Mouse (Mus musculus): ENCODE data around the gene Hspa4.
A peak's percentile ranks its signal among the peaks of the same experiment; 100 is the strongest.
"Not testable (repeated sequence)": the region's sequence is repeated elsewhere in the genome, so short reads cannot be mapped to it uniquely, and the experiment has no call there.

Gene Hspa4

DNA sequence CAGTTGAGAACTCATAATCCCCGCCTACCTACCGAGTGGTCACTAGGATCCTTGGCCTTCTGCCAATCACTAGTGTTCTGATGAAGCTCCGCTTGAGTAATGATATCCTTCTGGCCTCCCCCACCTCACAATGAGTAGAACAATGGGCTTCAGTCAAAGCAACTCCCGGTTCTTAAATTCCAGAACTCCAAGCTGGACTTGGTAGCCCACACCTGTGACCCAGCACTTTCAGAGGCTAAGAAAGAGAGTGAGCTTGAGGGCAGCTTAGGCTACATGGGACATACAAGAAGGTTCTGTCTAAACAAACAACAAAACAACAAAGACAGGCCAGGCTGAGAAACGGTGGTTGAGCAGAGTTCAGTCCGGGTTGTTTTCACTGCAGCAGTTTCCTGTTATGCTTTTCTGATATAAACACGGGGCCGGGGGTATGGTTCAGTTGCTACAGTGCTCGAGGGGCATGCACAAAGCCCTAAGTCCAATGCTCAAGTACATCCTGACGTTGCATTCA lies 7.4 kb upstream of the Hspa4 start:
- DNase-seq (ENCODE audit: low spot score in 2 of 2), result no peak

DNA sequence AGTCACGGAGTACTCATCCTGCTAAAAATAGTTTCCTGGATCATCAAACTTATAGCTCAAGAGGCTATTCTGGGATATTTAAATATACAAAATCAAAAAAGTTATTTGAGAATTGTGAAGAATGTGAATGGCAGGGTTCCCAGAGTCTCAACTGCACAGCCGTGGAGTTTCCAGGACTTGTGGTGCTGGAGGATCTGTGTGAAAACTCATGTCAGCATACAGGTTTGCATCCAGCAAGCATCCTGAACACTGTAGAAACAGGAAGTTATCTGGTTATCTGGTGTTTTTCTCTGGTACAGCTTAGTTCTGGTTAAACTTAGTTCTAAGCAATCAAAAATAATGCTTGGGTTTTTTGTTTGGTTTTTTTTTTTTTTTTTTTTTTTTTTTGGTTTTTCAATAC lies 6.7 kb upstream of the Hspa4 start:
- DNase-seq (ENCODE audit: low spot score in 2 of 2), result no peak

- no peak for DNase-seq (ENCODE audit: low spot score in 2 of 2)
Observed at GRCm38 (mm10) chr11:53304044-53304840, 4.0 kb upstream of the Hspa4 start.

DNA sequence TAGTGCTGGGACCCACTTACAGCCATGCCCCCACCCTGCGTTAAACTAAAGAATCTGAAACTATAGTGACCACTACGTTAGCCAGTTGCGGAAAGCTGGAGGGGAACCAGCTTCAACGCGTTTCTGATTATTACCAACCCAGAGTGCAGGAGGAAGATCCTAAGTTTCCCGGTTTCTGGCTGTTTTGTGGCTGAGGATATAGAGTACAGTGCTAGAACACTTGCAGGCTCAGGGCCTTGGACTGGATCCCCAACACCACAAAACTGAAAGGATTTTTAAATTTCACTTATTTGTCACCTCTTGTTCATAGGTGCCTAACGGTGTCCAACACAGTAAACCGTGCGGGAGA lies 884 bp upstream of the Hspa4 start:
- DNase-seq (ENCODE audit: low spot score in 2 of 2), result no peak

GRCm38 (mm10) chr11:53299551-53300329 lies 517 bp downstream of the Hspa4 start:
- peak; percentile 61 to 77 for DNase-seq (ENCODE audit: low spot score in 2 of 2)

DNA sequence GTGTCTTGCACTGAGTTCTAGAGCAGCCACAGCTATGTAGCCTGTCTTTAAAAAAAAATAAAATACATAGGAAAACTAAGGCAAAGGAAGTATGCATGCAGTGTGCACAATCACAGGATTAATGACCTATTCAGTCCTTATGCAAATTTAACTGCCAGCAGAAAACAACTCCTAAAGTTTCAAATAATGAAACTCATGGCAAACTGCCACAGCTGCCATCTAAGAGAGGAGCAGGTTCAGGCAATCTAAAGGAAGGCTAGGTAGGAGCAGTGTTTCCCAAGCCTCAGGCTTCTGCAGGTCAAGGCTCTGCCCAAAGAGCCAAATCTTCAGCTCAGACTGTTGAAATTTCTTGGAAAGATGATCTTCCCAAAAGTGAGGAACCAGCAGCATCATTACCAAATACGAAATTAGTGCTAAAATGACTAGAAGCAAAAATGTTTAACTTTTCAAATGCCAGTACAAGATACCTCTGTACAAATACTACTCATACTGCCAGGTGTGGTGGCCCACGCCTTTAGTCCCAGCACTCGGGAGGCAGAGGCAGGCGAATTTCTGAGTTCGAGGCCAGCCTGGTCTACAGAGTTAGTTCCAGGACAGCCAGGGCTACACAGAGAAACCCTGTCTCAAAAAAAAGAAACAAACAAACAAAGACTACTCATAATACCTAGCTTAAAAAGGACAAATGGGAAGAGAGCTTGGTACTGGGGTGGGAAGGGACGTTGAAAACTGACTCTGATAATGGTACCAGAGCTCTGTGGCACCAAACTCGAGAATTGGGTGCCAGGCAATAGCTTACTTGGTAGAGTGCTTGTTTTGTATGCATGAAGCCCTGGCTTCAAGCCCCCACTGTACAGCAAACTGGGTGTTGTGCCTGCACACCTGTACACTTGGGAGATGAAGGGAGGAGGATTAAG lies 2.1 kb downstream of the Hspa4 start:
- DNase-seq (ENCODE audit: low spot score in 2 of 2), result no peak

GRCm38 (mm10) chr11:53296880-53297279 lies 3.4 kb downstream of the Hspa4 start:
- DNase-seq (ENCODE audit: low spot score in 2 of 2), result no peak

DNA sequence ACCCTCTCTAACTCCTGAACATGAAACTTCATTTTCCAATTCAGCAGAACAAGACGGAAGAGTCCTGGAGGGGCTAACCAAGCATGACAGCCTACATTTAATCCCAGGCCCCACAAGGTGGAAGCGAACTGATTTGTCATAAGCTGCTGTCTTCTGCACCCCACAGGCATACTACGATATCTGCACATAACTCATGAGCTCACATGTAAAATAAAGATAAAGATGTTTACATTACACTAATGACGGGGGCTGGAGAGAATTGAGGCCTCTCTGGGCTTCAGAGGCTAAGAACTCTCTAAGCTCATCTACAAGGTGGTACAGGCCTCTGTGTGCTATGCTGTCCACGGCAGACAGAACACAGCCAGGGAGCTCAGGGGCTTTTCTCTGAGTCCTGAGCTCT lies 5.8 kb downstream of the Hspa4 start:
- DNase-seq (ENCODE audit: low spot score in 2 of 2), result no peak

- no peak for DNase-seq (ENCODE audit: low spot score in 2 of 2)
Observed at GRCm38 (mm10) chr11:53290871-53291270, 9.4 kb downstream of the Hspa4 start.

- DNase-seq (ENCODE audit: low spot score in 2 of 2), result not testable (repeated sequence)
Observed at GRCm38 (mm10) chr11:53290187-53290586, 10.1 kb downstream of the Hspa4 start.

DNA sequence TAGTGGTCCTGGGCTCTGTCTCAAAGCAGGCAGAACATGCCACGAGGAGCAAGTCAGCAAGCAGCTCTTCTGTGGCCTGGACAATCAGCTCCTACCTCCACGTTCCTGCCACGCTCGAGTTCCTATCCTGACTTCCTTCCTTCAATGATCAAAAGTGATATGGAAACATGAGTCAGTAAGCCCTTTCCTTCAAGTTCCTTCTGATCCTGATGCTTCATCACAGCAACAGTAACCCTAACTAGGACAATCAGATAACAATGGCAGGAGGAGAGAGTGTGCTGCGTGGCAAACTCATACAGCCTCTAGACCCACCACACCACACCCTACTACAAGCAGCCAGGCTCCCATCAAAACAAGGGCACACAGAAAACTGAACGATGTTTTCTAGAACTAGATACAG lies 14.4 kb downstream of the Hspa4 start:
- no peak for DNase-seq (ENCODE audit: low spot score in 2 of 2)

DNA sequence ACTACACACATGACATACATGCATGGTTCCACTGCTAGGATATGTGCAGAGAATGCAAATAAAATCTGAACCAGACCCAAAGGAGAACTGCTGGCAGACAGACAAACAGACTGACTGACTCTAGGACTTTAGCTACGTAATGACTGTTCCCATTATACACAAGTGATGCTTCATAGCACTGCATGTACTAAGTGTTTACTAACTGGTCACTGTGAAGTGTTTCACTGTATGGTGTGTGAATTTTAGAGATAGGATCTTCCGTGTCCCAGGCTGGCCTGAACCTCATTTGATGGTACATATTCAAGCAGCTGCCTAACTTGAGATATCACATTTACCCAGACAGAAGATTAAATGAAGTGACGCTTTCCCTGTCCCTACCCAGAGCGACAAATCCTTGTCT lies 21.8 kb downstream of the Hspa4 start:
- no peak for DNase-seq (ENCODE audit: low spot score in 2 of 2)

GRCm38 (mm10) chr11:53275358-53275757 lies 24.9 kb downstream of the Hspa4 start:
- no peak for DNase-seq (ENCODE audit: low spot score in 2 of 2)

GRCm38 (mm10) chr11:53273313-53273712 lies 26.9 kb downstream of the Hspa4 start:
- DNase-seq (ENCODE audit: low spot score in 2 of 2), result no peak

DNA sequence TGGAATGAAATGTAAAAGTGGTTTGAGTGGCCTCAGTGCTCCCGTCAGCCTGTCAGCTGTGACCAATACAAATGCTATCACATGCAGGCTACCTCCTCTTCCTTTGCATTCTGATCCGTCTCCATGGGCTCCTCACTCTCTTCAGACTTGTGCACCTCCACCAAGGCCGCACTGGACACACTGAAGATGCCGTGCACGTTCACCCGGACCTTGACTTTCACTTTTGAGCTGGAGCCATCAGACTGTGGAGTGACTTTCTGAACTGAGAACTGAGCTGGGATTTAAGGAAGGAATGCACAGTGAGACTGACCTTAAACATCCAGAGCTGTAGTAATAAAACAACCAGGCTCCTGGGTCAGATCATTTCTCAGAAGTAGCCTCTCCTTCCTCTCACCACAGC lies 30.7 kb downstream of the Hspa4 start:
- DNase-seq (ENCODE audit: low spot score in 2 of 2), result no peak

DNA sequence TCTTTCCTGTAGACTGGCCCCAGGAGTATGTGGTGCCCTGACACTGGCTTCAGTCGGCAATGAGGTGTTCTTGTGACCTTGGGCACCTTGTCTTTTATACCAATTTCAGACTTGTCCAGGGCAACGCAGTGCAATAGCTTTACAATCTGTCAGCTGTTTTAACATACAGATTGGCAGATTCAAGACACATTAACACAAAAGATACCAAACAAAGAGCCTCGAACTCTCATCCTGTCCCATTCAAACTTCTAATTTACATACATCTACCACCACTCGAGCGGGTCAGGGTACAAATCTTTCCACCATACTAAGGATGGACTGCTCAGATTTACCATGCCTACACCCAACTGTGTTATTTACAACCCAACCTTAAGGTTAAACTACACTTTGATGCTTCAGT lies 39.7 kb downstream of the Hspa4 start:
- no peak for DNase-seq (ENCODE audit: low spot score in 2 of 2)

GRCm38 (mm10) chr11:53260056-53260455 lies 40.2 kb downstream of the Hspa4 start:
- no peak for DNase-seq (ENCODE audit: low spot score in 2 of 2)

DNA sequence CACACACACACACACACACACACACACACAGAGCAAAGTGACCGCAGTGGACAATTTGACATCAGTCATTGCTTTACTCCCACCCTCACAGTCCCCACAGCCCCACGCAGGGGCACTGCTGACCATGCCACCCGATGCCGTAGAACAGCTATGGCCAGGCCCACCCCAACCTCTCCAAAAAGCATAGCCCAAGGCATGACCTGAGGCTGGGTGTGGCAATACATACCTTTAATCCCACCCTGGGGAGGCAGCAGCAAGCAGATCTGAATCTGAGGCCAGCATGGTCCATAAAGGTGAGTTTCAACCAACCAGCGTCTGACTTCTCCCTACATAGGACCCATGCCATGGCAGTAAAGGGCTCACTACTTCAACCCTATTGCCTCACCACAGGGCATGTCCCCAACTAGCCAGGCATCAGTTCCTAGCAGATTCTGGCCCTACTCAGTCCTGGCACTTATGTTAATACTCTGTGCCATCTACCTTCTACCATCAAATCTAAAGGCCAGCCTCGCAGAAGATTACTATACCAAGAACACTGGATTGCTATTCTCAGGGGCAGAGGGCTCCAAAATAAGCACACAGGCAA lies 41.1 kb downstream of the Hspa4 start:
- DNase-seq (ENCODE audit: low spot score in 2 of 2), result no peak

- no peak for DNase-seq (ENCODE audit: low spot score in 2 of 2)
Observed at GRCm38 (mm10) chr11:53256914-53257313, 43.3 kb downstream of the Hspa4 start.

DNA sequence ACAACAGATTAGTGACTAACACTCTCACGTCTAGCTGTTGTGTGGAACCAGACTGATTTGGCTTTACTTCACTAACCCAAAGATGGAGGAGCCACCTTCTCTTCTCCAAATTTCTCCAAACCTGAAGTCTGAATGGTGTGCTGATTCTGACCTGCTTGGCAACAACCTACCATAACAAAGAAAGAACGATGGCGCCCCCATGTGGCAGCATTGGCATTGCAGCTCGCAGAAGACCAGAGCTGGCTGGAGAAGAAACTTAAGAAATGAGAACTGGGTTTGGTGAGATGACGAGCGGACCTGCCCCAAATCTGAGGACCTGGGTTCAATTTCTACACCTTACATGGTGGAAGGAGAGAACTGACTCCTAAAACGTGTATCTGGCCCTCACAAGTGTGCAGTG lies 45.3 kb downstream of the Hspa4 start:
- peak; percentile 59 to 83 for DNase-seq (ENCODE audit: low spot score in 2 of 2)

DNA sequence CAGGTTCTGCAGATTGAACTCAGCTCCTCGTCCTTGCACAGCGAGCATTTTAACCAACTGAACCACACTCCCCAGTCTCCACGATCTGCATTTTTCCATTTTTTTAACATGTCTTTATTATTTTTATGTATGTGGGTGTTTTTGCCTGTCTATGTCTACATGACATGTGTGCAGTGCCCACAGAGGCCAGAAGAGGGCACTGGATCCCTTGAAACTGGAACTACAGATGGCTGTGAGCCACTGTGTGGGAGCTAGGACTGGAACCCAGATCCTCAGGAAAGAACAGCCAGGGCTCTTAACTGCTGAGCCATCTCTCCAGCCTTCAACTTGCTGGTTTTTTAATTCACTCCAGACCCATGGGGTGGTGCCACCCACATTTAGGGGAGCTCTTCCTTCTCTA lies 45.8 kb downstream of the Hspa4 start:
- DNase-seq (ENCODE audit: low spot score in 2 of 2), result peak; percentile 46 to 73
